Mouse (Mus musculus): ENCODE measurements around the gene Gngt2. TPM values are rescaled to one million over a fixed set of nuclear protein-coding genes. Genes with fewer than 3 reads are reported as not detected.

Gene Gngt2
- total RNA-seq, 4 experiments from 2014 or later = 11.6 to 19.0 (median 15.7) TPM

Other genes with a start within 250 kb of the Gngt2 start
- under 1 TPM; 0.29 to 0.52 (median 0.47) TPM for gene Ngfr, start 249.5 kb upstream of the Gngt2 start, total RNA-seq (2022)
- 100 to 1,000 TPM; 379 to 441 (median 399) TPM for gene Phb, start 170.3 kb upstream of the Gngt2 start, total RNA-seq (2022)
- 10 to 100 TPM; 49.0 to 60.2 (median 53.5) TPM for gene Zfp652, start 124.5 kb upstream of the Gngt2 start, total RNA-seq (2022)
- gene B130006D01Rik, start 113.6 kb upstream of the Gngt2 start, total RNA-seq (2022) = under 1 TPM; 0.32 to 0.57 (median 0.42) TPM
- gene Phospho1, start 12.7 kb upstream of the Gngt2 start, total RNA-seq (2022) = 100 to 1,000 TPM; 171 to 185 (median 175) TPM
- 10 to 100 TPM in 1 of 4 experiments, 1 to 10 TPM in 3; 7.3 to 10.8 (median 8.8) TPM for gene Abi3, start 5.3 kb downstream of the Gngt2 start, total RNA-seq (2022)
- gene B4galnt2, start 77.7 kb downstream of the Gngt2 start, total RNA-seq (2022) = not detected
- under 1 TPM in 2 of 4 experiments, not detected in 2; 0.03 TPM for gene Igf2bp1, start 168.7 kb downstream of the Gngt2 start, total RNA-seq (2022)
- not detected for gene Gip, start 187.3 kb downstream of the Gngt2 start, total RNA-seq (2022)
- 10 to 100 TPM; 41.5 to 49.4 (median 46.7) TPM for gene Snf8, start 197.7 kb downstream of the Gngt2 start, total RNA-seq (2022)
- gene Ube2z, start 228.2 kb downstream of the Gngt2 start, total RNA-seq (2022) = 10 to 100 TPM; 28.1 to 32.7 (median 30.7) TPM
- gene Atp5g1, start 238.5 kb downstream of the Gngt2 start, total RNA-seq (2022) = 1,000 to 10,000 TPM; 3,689 to 3,785 (median 3,746) TPM